Mouse (Mus musculus): ENCODE measurements around the gene Tmem100.

Gene Tmem100

DNA sequence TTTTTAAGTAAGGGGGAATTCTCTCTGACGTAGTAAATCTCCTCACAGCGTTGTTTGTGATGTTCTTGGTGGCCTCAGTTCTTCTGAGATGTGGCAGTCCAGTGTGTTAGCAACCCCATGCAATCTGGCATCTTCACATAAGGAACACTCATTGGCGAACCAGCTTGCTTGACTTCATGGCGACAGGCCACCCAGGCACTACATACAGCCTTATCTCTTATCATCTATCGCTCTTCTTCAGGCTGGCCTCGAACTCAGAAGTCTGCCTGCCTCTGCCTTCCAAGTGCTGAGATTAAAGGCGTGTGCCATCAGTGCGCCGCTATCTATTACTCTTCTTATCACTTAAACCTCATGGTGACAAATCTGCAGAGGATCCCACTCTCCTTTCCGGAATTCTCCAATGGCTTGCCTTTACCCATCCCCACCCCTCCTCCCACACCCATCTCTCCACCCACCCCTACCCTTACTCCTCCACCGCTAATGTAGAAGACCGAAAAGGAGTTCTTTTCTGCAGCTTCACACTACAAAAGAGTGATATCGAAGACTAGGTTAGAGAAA is at the start of gene Tmem100:
Gene Tmem100 (plus strand): TSS at position 508 of the 558 bp plus-strand sequence.
- DNase-seq (ENCODE audit: extremely low read depth, low read depth), result no peak

DNA sequence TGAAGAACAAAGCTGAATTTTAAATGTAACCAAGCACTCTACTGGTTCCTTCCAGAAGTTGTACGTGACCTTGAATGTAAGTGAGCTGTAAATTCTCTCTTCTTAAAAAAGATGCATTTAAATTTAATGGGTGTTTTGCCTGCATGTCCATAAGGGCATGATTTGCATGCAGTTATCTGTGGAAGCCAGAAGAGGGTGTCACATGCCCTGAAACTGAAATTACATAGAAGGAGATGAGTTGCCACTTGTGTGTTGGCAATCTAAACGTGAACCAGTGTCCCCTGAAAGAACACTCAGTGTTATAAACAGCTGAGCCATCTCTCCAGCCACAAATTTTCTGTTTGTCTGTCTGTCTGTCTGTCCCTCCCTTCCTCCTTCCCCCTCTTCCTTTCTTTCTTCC is 47.2 kb upstream of the Tmem100 start:
- DNase-seq (ENCODE audit: extremely low read depth, low read depth), result no peak

DNA sequence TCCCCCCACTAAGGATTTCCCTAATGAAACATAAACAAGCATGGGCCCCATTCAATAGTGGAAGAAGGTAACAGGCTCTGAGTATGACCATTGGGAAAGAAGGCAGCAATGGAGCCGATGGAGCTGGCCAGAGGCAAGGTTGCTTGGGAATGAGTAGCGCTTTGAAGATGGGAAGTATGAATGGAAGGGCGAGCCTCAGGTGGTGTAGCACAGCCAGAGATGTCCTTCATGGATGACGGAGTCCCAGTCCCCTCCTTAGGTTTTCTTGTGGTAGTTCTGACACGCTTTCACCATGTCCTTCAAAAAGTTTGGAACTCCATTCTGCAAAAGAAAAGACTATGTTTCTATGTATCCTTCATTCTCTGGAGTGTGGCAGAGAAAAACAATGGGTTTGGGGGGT is 45.7 kb upstream of the Tmem100 start:
- no peak for DNase-seq (ENCODE audit: extremely low read depth, low read depth)

DNA sequence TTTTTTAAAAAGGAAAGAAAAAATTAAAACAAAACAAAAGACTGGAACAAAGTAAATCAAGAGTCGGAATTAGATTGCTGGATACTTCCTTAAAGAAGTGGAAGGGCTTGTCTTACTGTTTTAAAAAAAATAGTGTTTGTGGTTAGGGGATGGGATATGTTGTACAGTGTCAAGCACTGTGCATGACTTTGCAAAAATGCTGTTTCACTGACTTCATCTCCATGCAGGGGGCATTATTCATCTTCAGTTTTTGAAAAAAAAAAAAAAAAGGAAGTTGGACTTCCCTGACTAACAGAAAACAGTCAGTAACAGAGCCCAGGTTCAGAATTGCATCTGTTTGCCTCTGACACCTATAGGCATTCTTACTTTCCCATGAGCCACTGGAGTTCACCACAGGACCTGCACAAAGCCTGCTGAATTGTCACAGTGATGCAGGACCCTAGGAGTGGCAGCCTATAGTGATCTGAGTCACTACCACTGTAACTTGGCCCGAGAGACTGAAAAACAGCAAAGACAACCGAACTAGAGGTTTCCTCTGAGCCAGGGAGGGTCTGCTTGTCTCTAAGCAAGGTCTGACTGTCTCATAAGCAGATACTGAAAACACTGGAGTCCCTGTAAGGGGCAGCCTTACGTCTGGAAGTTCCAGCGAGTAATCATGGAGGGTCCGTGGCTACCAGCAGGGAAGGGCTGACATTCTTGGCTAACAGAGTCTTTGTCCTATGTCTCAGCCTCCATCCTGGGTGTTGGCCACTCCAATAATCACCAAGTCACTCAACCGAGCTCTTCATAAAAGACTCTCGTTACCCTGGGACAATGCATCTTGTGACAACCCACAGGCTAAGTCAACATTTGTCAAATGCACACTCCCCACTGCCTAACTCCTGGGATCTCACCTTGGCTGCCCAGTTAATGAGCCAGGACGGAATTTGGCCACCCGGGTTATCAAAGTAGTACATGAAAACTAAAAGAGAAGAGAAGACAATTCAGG is 44.7 kb upstream of the Tmem100 start:
- peak; percentile 96 for DNase-seq (ENCODE audit: extremely low read depth, low read depth)

DNA sequence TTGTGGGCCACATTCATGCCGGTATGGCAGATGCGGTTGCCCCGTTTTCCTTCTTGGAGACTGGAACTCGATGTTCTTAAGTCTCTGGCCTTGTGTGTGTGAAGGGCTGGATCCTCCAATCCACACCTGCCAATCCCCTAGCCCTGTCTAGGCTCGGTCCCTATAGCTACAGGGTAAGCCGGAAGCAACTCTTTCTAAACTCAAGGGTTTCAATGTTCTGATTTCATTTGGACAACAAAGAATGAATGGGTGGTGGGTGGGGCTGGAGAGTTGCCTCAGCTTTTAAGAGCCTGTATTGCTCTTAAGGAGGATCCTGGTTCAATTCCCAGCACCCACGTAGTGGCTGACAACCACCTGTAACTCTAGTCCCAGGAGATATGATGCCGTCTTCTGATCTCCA is 43.6 kb upstream of the Tmem100 start:
- DNase-seq (ENCODE audit: extremely low read depth, low read depth), result no peak

DNA sequence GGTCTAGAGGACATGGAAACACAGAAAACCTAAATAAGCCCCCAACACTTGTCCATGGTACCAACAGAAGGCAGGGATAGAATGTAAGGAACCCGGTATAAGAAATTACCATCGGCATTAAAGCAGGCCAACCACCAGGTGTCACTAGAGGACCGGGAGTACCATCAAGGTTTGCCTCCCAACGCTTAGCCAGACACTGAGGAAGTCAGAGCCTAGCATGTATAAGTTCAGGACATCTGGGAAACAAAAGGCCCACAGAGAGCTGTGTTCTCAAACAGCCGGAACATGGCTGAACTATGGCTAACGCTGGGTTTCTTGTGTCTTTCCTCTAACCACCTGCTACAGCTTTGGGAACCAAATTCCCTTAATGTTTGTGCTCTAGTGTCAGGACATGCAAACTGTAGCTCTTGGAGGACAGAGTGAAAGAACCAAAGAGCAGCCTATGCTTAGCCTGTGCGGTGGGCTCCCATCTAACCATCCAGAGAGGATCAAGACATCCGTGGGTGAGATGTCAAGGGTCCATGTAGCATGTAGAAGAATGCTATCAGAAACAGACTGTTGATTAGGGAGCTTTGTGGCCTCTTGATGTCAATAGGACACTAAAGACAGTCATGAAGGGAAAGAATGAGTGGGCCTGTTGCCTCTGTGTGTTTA is 41.1 kb upstream of the Tmem100 start:
- DNase-seq (ENCODE audit: extremely low read depth, low read depth), result no peak

DNA sequence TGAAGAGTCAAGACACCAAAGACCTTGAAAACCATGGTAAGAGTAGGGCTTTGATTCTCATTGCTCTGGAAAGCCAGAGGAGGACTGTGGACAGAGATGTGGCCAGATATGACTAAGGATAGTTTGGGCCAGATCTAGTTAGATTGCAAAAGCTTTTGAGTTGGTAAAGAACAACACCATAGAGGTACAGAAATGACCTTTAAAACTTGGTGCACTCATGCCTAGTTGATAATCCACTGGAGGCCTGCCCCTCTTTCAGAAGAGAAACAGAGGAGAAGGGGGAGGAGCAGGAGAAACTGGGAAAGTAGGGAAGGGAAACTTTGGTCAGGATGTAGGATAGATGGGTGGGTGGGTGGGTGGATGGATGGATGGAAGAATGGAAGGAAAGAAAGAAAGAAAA is 38.5 kb upstream of the Tmem100 start:
- DNase-seq (ENCODE audit: extremely low read depth, low read depth), result no peak

DNA sequence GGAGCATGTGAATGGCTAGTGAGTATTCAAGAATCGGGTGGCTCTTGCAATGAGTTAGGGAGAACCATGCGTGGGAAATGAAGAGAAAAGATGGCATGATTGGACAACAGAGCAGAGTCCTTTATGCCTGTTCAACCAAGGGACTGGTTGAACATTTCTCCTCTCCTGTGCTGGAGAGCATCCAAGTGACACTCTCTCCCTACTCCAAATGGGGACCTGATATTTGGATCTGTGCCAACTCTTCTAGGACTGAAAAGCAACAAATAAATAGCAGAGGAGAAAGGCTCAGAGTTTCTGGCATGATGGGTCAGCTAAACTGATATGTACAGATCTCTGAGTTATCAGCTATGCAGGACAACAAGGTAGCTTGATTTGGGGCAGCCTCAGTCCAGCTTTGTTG is 35.4 kb upstream of the Tmem100 start:
- DNase-seq (ENCODE audit: extremely low read depth, low read depth), result no peak

DNA sequence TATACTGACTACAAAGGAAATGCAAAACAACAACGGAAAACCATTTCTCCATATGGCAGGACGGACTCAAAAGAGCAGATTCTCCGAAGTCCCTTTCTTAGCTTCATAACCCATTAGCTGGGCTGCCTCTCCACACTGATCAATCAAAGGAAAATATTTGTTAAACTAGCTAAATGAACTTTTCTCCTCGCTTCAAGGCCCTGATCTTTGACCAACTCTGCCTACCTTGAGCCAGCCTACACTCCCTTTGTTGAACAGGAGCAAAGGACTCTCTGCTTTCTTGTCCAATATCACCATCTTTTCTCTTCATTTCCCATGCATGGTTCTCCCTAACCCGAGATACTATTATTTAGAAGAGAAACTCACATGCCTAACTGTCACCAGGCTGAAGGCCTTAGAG is 34.6 kb upstream of the Tmem100 start:
- no peak for DNase-seq (ENCODE audit: extremely low read depth, low read depth)

DNA sequence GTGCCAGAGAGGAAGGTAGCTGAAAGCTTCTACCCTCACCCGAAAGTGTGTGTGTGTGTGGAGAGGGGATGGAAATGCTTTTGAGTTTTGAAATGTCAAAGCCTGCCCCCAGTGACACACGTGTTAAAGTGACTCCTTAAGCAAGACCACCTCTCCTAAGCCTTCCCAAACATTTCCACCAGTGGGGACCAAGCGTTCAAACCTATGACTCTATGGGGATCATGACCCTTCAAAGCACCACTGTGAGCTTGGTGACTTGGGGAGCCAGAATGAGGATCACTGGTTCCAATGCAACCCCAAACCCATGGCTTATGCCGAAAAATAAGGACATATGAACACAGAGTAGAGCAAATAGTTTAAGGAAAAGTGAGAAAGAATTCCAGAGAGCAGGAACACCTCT is 33.7 kb upstream of the Tmem100 start:
- DNase-seq (ENCODE audit: extremely low read depth, low read depth), result no peak

DNA sequence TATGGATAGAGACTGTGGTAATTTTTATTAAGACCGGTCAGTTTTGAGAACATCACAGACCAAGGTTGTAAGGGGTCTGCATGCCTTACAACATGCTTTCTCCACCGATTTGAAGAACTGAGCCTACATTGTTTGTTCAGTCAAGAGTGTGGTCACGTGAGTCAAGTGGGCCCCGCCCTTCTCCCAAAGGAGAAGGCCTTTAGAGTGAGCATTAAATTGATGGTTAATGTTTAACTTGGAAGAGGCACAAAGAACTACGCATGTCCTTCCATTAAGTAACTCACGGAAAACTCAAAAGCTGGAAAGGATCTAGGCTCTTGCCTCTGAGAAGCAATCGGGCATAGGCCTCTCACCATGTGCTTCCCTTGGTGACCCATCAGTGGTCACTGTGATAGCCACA is 33.3 kb upstream of the Tmem100 start:
- no peak for DNase-seq (ENCODE audit: extremely low read depth, low read depth)

DNA sequence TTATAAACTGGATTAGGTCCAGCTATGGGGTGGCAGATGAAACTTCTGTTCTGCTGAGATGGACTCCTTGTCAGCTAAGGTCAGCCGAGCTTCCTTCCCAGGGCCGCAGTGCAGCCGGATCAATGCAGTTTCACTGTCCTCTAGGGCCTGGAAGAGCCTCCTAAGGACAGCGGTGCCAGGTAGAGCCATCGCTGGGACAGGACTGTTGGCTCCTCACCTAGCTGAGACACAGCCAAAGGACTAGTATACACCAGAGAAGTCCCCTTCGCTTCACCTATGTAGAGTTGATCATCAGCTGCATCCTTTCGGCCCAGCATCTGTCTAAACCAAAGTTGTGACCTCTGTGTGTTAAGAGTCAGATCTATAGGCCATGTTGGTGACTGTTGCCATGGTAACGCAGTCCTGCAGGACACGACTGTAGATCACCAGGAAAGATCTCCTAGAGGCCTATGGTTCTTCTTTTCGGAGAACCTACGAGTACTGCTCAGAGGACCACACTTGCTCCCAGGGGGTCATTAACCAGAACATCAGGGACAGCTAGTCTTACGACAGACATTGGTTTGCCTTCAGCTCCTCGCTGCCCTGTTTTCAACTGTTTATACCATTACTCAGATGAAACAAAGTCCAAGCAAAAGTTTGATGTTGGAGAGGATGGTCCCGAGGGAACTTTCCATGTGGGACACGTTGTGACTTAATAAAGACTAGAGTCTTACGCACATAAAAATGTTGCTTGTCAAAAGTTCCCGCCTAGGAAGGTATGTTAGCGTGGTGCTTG is 31.0 kb upstream of the Tmem100 start:
- DNase-seq (ENCODE audit: extremely low read depth, low read depth), result no peak

DNA sequence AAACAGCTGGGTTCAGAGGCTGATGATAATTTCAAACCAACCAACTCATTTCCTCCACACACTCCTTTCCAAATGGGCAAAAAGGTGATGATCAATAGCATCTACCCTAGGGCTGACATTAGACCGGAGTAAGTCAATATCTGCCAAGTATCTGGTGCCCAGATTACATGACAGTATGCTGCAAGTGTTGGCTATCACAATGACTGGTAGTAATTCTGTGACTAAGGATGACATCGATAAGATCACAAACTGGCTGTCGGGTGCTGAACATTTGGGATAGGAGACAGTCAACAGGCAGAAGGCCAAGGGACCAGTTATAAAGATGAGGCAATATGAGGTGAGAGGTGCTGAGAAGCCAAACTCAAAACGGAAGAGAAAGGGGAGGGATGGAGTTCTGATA is 29.5 kb upstream of the Tmem100 start:
- no peak for DNase-seq (ENCODE audit: extremely low read depth, low read depth)

DNA sequence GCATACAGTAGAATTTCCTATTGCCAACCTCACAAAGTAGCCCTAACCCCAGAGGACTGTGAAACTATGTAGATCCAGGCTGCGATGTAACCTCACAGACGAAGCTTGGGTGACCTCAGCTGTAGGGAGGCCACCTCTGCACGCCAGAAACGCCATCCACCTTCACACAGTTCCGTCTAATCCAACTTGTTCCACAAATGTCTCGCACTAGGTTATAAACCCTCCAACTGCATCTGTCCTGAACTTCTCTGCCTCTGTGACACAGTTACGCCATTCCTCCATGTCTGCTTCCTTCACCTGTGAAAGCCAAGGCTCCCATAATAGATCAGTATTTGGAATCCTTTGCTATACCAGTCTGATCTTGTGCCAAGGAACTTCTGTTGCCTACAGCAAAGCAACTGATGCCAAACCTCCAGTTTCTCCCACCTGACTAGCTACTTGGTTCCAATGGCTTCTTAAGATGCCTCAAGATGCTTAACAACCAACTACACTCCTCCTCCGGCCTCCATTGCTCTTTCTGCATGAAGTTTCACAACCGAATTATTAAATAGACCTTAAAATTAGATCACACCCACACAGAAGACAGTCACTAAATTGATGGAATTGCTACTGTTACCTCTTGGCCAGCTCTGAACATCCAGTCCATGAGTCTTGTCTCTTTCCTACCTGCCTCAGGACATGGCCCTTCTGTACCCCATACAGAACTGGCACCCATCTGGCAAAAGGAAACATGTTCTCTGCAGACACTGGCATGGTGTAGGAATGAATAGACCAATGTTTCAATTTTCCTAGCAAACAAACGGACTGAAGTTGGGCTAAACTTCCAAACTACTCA is 28.5 kb upstream of the Tmem100 start:
- no peak for DNase-seq (ENCODE audit: extremely low read depth, low read depth)

DNA sequence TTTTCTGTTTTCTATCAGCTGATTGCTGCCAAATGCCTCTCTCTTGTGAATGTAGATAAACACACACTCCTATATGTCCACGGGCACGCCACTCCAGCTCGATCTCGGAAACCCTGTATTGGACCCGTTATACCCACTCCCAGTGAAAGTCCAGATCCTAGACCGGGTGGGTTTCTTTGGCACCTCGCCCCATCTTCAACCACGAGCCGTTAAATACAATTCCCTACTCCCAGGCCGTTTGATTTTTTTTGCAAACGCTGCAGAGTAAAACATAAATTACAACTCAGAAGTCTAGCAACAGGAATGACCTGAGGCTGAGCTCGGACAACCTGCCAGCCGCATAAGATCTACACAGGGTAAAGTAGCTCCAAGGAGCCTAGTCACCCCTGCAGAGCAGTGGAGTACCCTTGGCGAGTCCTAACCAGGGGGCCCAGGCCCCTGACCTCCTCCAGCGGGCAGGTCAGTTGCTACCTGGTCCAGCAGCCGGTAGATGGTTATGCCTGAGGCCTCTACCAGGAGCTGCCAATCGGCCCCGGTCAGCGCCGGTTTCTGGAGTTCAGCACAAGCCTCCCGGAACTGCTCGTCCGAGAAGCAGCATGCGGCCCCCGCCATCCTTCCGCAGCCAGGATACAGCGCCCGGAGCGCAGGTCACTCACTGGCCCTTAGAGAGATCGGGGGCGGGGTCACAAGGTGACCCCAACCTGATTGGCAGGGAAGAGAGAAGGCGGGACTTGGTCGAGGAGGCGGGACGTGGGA is 27.7 kb upstream of the Tmem100 start, which contains the start of gene Pctp:
Gene Pctp (minus strand): TSS at position 664 of the 756 bp plus-strand sequence.
- peak; percentile 72 for DNase-seq (ENCODE audit: extremely low read depth, low read depth)

DNA sequence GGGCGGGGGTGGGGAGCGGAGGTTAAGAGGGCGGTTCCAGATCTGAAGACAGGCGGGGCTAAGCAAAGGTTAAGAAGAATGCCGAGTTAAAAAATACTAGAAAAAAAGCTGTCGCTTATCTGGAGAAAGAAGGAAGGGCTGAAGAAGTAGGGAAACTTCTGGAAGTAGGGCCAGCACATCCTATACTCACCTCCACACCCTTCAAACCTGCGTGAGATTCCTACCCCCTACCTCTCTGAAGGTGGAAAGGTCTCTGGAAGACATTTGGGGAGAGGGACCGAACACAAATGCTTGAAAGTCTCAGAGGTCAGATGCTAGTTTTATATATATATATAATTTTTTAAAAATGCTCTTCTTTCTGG is 27.2 kb upstream of the Tmem100 start:
- no peak for DNase-seq (ENCODE audit: extremely low read depth, low read depth)

DNA sequence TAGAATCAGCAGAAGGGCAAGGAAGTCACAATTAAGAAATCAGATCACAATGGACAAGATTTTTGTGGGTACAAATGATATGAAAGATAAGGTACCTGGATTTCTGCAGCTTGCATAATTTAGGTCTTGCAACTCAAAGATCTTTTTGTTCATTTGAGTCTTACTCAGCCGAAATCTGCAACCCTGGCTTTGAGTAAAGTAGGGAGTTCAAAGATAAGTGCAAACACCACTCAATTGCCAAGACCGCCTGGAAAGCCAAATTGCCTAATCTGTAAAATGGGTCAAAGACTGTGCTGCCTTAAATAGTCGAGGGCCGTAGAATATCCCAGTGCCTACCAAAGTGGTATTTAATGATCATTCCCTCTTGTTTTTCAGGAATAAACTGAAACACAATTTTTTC is 26.8 kb upstream of the Tmem100 start:
- no peak for DNase-seq (ENCODE audit: extremely low read depth, low read depth)

DNA sequence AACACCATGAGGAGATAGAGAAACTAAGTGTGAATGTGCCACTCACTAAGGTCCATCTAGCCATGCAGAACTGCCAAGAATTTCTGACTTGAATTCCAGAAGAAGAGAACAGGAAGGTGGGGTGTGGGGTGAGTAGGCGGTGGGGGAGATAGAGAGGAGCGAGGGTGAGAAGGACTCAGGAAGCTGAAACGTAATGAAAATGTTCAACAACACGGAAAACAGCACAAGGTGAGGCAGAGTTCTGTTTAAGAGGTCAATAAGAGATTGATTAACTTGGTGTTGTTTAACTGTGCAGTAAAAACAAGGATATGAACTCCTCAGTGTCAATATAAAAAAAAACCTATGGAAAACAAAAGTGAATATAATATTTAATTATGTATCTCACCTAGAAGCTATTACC is 24.0 kb upstream of the Tmem100 start:
- DNase-seq (ENCODE audit: extremely low read depth, low read depth), result no peak

DNA sequence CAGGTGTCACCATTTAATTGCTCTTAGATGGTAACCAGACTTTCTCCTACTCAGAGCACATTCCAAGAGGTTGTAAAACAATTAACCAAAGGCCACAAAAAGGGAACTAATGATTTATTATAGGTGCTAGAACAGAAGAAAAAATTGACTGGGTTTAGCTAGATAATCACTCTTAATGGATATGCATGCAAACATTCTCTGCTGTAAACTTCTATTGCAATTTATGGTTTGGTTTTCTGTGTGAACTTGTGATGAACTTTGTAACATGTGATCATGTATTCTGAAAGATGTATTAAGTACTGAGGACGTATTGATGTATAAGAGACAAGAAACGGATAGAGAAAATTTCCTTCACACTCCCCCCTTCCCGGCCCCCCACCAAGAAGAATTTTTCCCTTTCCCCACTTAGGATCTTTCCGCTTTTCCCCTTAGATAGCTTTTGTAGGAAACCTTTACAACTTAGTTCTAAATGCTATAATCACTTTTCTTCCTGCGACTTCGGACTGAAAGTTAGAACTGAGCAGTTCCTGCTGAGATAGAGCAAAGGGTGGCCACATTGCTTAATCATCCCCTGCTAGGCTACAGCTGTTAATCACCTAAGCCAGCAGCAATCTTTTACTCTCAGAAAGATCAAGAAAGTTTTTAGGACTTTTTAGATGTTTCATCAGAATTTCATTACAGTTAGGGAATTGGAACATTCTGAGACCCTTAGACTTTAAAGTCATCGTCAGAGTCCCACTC is 22.2 kb upstream of the Tmem100 start:
- DNase-seq (ENCODE audit: extremely low read depth, low read depth), result no peak

Data from MEL-GATA-1-ER (cell line).